Mouse (Mus musculus): ENCODE results near the gene Olfr1447. TPM values are rescaled to one million over a fixed set of nuclear protein-coding genes. Genes with fewer than 3 reads are reported as not detected.

The Olfr1447 gene
- not detected for total RNA-seq (2023)

GRCm38 (mm10) chr19:12903643-12904042, at the start of gene Olfr1447:
TSS of gene Olfr1447 (minus strand) at chr19:12903743.

DNA sequence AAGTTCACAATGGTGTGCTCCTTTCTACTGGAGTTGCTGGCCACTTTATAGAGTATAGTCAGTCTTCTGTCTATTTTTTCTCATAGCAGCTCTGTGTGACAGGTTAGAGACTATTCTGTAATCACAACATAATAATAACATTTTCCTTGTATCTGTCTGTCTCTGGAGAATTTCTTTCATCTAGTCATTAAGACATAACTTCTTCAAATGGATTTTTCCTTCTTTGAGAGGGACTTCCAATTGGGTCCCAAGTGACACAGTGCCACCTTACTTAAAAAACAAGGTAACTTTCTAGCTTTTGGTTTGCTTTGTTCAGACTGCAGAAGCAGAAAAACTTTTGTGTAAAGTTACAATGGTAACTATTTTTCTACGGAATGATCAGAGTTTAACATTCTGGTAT, 46.4 kb upstream of the Olfr1447 start, which contains the start of gene Olfr1450:
TSS of gene Olfr1450 (plus strand) at position 301 of the 400 bp plus-strand sequence.

DNA sequence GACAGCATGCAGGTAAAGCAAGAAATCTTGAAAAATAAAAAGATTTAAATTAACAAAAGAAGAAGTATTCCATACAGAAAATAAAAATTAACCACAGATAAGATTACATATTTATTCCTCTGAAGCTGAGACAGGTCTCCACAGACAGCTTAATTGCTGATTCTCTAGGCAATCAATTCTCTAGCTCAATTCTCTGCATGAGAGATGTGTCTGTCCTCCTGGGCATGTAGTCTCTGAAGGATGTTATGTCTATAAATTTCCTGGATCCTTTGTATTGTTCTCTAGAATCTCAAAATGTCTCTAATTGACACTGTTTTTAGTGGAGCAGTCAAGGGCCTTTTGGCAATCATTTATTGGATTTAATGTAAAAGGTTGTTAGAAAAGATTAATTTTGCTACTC, 27.0 kb upstream of the Olfr1447 start, which contains the start of gene Olfr1449:
TSS of gene Olfr1449 (plus strand) at position 301 of the 400 bp plus-strand sequence.

GRCm38 (mm10) chr19:12924319-12924718, 20.8 kb upstream of the Olfr1447 start, which contains the start of gene Olfr1448:
TSS of gene Olfr1448 (minus strand) at chr19:12924419.

GRCm38 (mm10) chr19:12893424-12893823, 10.1 kb downstream of the Olfr1447 start, which contains the start of gene Olfr1446:
TSS of gene Olfr1446 (minus strand) at chr19:12893524.

GRCm38 (mm10) chr19:12883555-12883954, 20.0 kb downstream of the Olfr1447 start, which contains the start of gene Olfr1445:
TSS of gene Olfr1445 (plus strand) at chr19:12883855.

GRCm38 (mm10) chr19:12856983-12857382, 46.6 kb downstream of the Olfr1447 start, which contains the start of gene Olfr1444:
TSS of gene Olfr1444 (plus strand) at chr19:12857283.

Other genes with a start within 250 kb of the Olfr1447 start
- gene Olfr1442, start 233.3 kb downstream of the Olfr1447 start, total RNA-seq (2023), result not detected
- not detected for gene Olfr1443, start 225.6 kb downstream of the Olfr1447 start, total RNA-seq (2023)
- gene Keg1, start 208.0 kb downstream of the Olfr1447 start, total RNA-seq (2023), result not detected
- gene Cntf, start 138.1 kb downstream of the Olfr1447 start, total RNA-seq (2023), result 1 to 10 TPM; 3.6 to 5.0 TPM
- gene Zfp91, start 107.6 kb downstream of the Olfr1447 start, total RNA-seq (2023), result 10 to 100 TPM; 93.7 to 98.7 TPM
- 10 to 100 TPM; 80.8 to 86.4 TPM for gene Lpxn, start 107.5 kb downstream of the Olfr1447 start, total RNA-seq (2023)
- 1 to 10 TPM; 5.7 to 6.8 TPM for gene Gm5244, start 57.1 kb downstream of the Olfr1447 start, total RNA-seq (2023)
- gene Olfr1444, start 46.5 kb downstream of the Olfr1447 start, total RNA-seq (2023), result under 1 TPM; 0.58 to 0.68 TPM
- not detected for gene Olfr1445, start 19.9 kb downstream of the Olfr1447 start, total RNA-seq (2023)
- gene Olfr1446, start 10.2 kb downstream of the Olfr1447 start, total RNA-seq (2023), result not detected
- gene Olfr1448, start 20.7 kb upstream of the Olfr1447 start, total RNA-seq (2023), result not detected
- gene Olfr1449, start 27.1 kb upstream of the Olfr1447 start, total RNA-seq (2023), result not detected
- not detected for gene Olfr1450, start 46.5 kb upstream of the Olfr1447 start, total RNA-seq (2023)
- not detected for gene Olfr1451, start 91.3 kb upstream of the Olfr1447 start, total RNA-seq (2023)
- not detected for gene Olfr1453, start 124.6 kb upstream of the Olfr1447 start, total RNA-seq (2023)
- gene Olfr1454, start 156.9 kb upstream of the Olfr1447 start, total RNA-seq (2023), result not detected
- not detected for gene Olfr1457, start 194.1 kb upstream of the Olfr1447 start, total RNA-seq (2023)
- gene Olfr1458, start 203.0 kb upstream of the Olfr1447 start, total RNA-seq (2023), result not detected
- gene Olfr1459, start 245.8 kb upstream of the Olfr1447 start, total RNA-seq (2023), result under 1 TPM; 0.12 to 0.24 TPM

All from B cell, adult 67 days (primary cell).